Mouse (Mus musculus) stomach, embryonic 14.5 days (tissue): Measurements from ENCODE around the gene Frat1. TPM values are rescaled to one million over a fixed set of nuclear protein-coding genes. Genes with fewer than 3 reads are reported as not detected.

Experiments used
- ATAC-seq: fragments of 200-750 bp; cut with Nextera tagmentation; 2 replicates; pipeline ENCODE4 v1.8.0; 2017; ENCODE audit warnings: low read depth, moderate TSS enrichment; ENCODE audit not compliant: insufficient number of reproducible peaks, insufficient read depth, low FRiP score
- H3K27ac ChIP-seq: fragments of 300-500 bp; sonication (generic); 2 replicates; pipeline ENCODE4 v1.5.1; 2014; ENCODE audit warnings: mild to moderate bottlenecking, low read length, moderate library complexity, mixed read lengths
- H3K27me3 ChIP-seq: fragments of 300-500 bp; sonication (generic); 2 replicates; pipeline ENCODE4 v1.6.1; 2014; ENCODE audit warnings: low read length, control low read depth, mixed read lengths; ENCODE audit not compliant: control insufficient read depth, insufficient read depth
- H3K36me3 ChIP-seq: fragments of 300-500 bp; sonication (generic); 2 replicates; pipeline ENCODE4 v1.6.1; 2014; ENCODE audit warnings: mild to moderate bottlenecking, control low read depth, low read length, moderate library complexity, mixed read lengths; ENCODE audit not compliant: control insufficient read depth, insufficient read depth
- H3K4me1 ChIP-seq: fragments of 300-500 bp; sonication (generic); 2 replicates; pipeline ENCODE4 v1.6.1; 2014; ENCODE audit warnings: low read length, control low read depth, mixed read lengths; ENCODE audit not compliant: control insufficient read depth, insufficient read depth
- H3K4me2 ChIP-seq: fragments of 300-500 bp; sonication (generic); replicated peaks from 2 replicates; pipeline ENCODE4 v1.6.1; 2014; ENCODE audit warnings: low read depth, low read length, control low read depth
- H3K4me3 ChIP-seq: fragments of 300-500 bp; sonication (generic); 2 replicates; pipeline ENCODE4 v1.5.1; 2014; ENCODE audit warnings: low read depth, low read length, control low read depth
- H3K9ac ChIP-seq: fragments of 300-500 bp; sonication (generic); replicated peaks from 2 replicates; pipeline ENCODE4 v1.6.1; 2014; ENCODE audit warnings: low read depth, mild to moderate bottlenecking, control low read depth, low read length, moderate library complexity, mixed read lengths
- H3K9me3 ChIP-seq: fragments of 300-500 bp; sonication (generic); 2 replicates; pipeline ENCODE4 v1.6.1; 2016; ENCODE audit warnings: low read depth, low read length, control low read depth; ENCODE audit not compliant: control insufficient read depth
- WGBS: fragments of 180-500 bp; shearing (Covaris S2); extraction: QIAGEN DNeasy Blood & Tissue Kit; methylation state at CpG from one replicate; pipeline ENCODE4 v1.1.7; 2014; 5-methylcytosine and 5-hydroxymethylcytosine counted together
- polyA plus RNA-seq: library from polyadenylated mRNA; unstranded; fragments of >200 nt; fragmentation: Nextera tagmentation; extraction: Ambion mirVana; gene quantifications from 2 replicates; pipeline ENCODE4 v1.2.1, GENCODE M21; 2014

Frat1 gene
- polyA plus RNA-seq, 1 experiment from 2014 or later: 14.1 TPM

- no peaks in the 10 kb centered on the region for H3K27me3 ChIP-seq
- no peak for ATAC-seq
- no peak overlapping the region for H3K27ac ChIP-seq
- H3K9me3 ChIP-seq: no peaks in the 10 kb centered on the region
- no peak overlapping the region for H3K4me2 ChIP-seq
- no peaks in the 10 kb centered on the region for H3K36me3 ChIP-seq
- WGBS: 81% methylated on average over 13 of the region's 13 CpGs
- H3K9ac ChIP-seq: no peak overlapping the region
- H3K4me1 ChIP-seq: 0 out of 2 replicates have a peak, but pooled peaks cover 5% of the 10 kb centered on the region
- no peak overlapping the region for H3K4me3 ChIP-seq
Observed at GRCm38 (mm10) chr19:41832501-41833201, 2.9 kb downstream of the Frat1 start.

DNA sequence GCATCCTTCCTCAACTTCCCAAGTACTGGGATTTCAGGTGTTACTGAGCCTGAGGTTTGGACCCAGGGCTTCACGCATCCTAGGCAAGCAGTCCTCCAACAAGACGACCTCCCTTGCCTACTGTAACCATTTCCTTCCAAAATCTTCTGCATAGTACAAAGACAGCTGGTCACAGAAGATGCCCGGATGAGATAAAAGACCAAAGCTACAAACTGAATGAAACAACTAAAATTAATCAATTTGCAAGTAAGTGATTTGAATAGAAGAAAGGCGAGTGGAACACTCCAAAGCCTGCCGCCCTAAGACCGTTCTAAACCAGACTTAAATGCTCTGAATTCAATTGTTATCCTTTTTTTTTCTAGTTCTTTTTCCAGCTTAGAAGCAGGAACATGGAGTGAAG is 5.6 kb downstream of the Frat1 start:
- Histone ChIP-seq H3K9me3 (no peaks in the 10 kb centered on the region), H3K27ac (no peak overlapping the region), H3K4me3 (no peak overlapping the region), H3K9ac (no peak overlapping the region), H3K4me2 (no peak overlapping the region; the same call in 1 of the 2 replicates), H3K36me3 (no peaks in the 10 kb centered on the region), H3K27me3 (no peaks in the 10 kb centered on the region), H3K4me1 (0 out of 2 replicates have a peak, but pooled peaks cover 5% of the 10 kb centered on the region)
- WGBS: 50% methylated on average over 6 of the region's 6 CpGs
- no peak for ATAC-seq

GRCm38 (mm10) chr19:41835816-41836215 is 6.0 kb downstream of the Frat1 start:
- ATAC-seq: peak; percentile 82
- under 1% methylated on average over 6 of the region's 6 CpGs for WGBS
- 0 out of 2 replicates have a peak, but pooled peaks cover 5% of the 10 kb centered on the region for H3K4me1 ChIP-seq
- H3K9ac ChIP-seq: no peak overlapping the region
- no peak overlapping the region for H3K4me3 ChIP-seq
- no peaks in the 10 kb centered on the region for H3K9me3 ChIP-seq
- H3K27ac ChIP-seq: no peak overlapping the region
- H3K36me3 ChIP-seq: no peaks in the 10 kb centered on the region
- peak overlapping the region; percentile 10; the same call in 1 of the 2 replicates for H3K4me2 ChIP-seq
- H3K27me3 ChIP-seq: no peaks in the 10 kb centered on the region

GRCm38 (mm10) chr19:41836719-41837118 is 6.9 kb downstream of the Frat1 start:
- no peaks in the 10 kb centered on the region for H3K27me3 ChIP-seq
- H3K27ac ChIP-seq: peak overlapping the region; percentile 16; the same call in 1 of the 2 replicates
- H3K4me3 ChIP-seq: no peak overlapping the region
- H3K36me3 ChIP-seq: no peaks in the 10 kb centered on the region
- H3K4me1 ChIP-seq: 0 out of 2 replicates have a peak, but pooled peaks cover 3% of the 10 kb centered on the region
- H3K9ac ChIP-seq: no peak overlapping the region
- no peaks in the 10 kb centered on the region for H3K9me3 ChIP-seq
- H3K4me2 ChIP-seq: no peak overlapping the region
- 48% methylated on average over 3 of the region's 3 CpGs for WGBS
- no peak for ATAC-seq

DNA sequence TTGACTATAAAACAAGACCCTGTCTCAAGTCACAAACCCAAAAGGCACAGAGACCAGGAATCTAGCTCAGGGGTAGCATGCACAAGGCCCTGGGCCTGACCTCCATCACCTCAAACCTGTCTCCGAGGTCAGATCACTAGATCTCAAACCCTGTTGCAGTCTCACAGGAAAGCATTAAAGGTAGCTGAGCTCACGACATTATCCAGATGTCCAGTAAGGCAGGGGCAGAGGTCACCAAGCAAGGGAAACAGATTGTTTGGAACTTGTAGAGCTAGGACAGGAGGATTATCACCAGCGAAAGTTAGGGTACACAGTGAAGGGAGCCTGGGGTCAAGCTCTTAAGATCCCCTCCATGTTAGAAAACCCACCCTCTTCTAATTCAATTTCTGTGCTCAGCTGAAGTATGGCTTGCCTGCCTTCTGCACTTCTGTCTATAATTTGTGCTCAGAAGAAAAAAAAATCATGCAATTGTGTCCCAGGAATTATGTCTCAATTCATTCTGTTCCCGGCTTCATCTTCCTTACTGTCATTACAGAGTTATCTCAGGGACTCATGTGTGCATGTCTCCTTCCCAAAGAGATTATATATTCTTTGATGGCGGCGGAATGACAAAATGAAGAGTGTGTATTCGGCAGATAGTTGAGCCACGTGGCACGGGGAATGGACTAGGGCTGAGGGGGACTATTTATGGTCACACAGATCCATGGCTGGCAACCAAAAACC is 7.6 kb downstream of the Frat1 start:
- H3K9me3 ChIP-seq: no peaks in the 10 kb centered on the region
- H3K4me2 ChIP-seq: peak overlapping the region; percentile 1; the same call in 1 of the 2 replicates
- 44% methylated on average over 9 of the region's 9 CpGs for WGBS
- no peaks in the 10 kb centered on the region for H3K27me3 ChIP-seq
- H3K4me3 ChIP-seq: no peak overlapping the region
- peak overlapping the region; percentile 74; the same call in 1 of the 2 replicates for H3K27ac ChIP-seq
- H3K36me3 ChIP-seq: no peaks in the 10 kb centered on the region
- no peaks in the 10 kb centered on the region for H3K4me1 ChIP-seq
- no peak overlapping the region for H3K9ac ChIP-seq
- ATAC-seq: no peak

DNA sequence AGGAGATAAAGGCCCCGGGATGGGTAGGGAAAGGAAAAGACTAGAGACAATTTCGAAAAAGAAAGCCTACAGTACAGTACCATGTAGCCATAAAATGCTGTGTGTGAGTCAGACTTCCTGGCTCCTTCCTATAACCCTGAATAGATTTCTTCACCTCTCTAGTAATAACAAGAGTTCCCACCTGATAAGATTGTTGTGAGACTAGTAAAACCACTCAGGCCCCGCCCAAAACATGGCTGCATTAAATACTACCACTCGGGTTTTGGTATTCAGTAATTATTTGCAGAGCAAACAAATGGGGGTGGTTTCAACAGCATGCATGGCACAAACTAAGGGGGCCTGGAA is 8.1 kb downstream of the Frat1 start:
- H3K27ac ChIP-seq: peak overlapping the region; percentile 74; the same call in 1 of the 2 replicates
- 0 out of 2 replicates have a peak, but pooled peaks have one; percentile 39 for ATAC-seq
- H3K9ac ChIP-seq: no peak overlapping the region
- no peaks in the 10 kb centered on the region for H3K27me3 ChIP-seq
- H3K4me3 ChIP-seq: no peak overlapping the region
- H3K36me3 ChIP-seq: no peaks in the 10 kb centered on the region
- 50% methylated on average over 4 of the region's 4 CpGs for WGBS
- no peaks in the 10 kb centered on the region for H3K4me1 ChIP-seq
- H3K4me2 ChIP-seq: peak overlapping the region; percentile 1; the same call in 1 of the 2 replicates
- H3K9me3 ChIP-seq: no peaks in the 10 kb centered on the region

- Histone ChIP-seq H3K4me2 (0 out of 2 replicates have a peak overlapping the region, but pooled peaks have one; percentile 15), H3K27ac (peak overlapping the region; percentile 61; the same call in 1 of the 2 replicates), H3K36me3 (no peaks in the 10 kb centered on the region), H3K4me3 (no peak overlapping the region), H3K4me1 (no peaks in the 10 kb centered on the region), H3K9me3 (no peaks in the 10 kb centered on the region), H3K27me3 (no peaks in the 10 kb centered on the region), H3K9ac (no peak overlapping the region)
- ATAC-seq: 0 out of 2 replicates have a peak, but pooled peaks have one; percentile 28
- WGBS: 15% methylated on average over 6 of the region's 6 CpGs
Observed at GRCm38 (mm10) chr19:41838808-41839207, 9.0 kb downstream of the Frat1 start.

DNA sequence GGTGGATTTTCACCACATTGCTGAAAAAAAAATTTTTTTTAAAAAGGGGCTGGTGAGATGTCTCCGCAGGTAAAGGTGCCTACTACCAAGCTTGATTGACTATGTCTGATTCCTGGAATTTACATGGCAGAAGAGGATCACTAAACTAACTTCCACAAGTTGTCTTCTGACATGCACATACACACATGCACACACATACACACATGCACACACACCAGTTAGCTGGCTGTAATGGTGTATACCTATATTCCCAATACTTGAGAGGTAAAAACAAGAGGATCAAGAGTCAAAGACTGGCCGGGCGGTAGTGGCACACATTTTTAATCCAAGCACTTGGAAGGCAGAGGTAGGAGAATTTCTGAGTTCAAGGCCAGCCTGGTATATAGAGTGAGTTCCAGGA is 9.9 kb downstream of the Frat1 start:
- 90% methylated on average over 3 of the region's 3 CpGs for WGBS

More for the DNA sequence above, 9.9 kb downstream of the Frat1 start:
- H3K9me3 ChIP-seq: no peaks in the 10 kb centered on the region
- no peaks in the 10 kb centered on the region for H3K36me3 ChIP-seq
- no peaks in the 10 kb centered on the region for H3K4me1 ChIP-seq
- H3K4me2 ChIP-seq: no peak overlapping the region
- no peak overlapping the region for H3K4me3 ChIP-seq
- no peak overlapping the region for H3K27ac ChIP-seq
- no peaks in the 10 kb centered on the region for H3K27me3 ChIP-seq
- no peak overlapping the region for H3K9ac ChIP-seq
- ATAC-seq: no peak
